Mouse (Mus musculus) G1E (cell line): Measurements from ENCODE around the gene Phyhipl. TPM values are rescaled to one million over a fixed set of nuclear protein-coding genes. Genes with fewer than 3 reads are reported as not detected.

Experiments used
- ATAC-seq: 2 replicates; pipeline ENCODE4 v1.8.0; 2016; ENCODE audit warnings: mild to moderate bottlenecking; ENCODE audit not compliant: insufficient number of reproducible peaks, poor library complexity, low FRiP score, severe bottlenecking; ENCODE audit errors: extremely low read depth
- DNase-seq: peaks from one replicate; pipeline ENCODE4 v3.0.0; 2012; ENCODE audit warnings: low spot score
- H3K27me3 ChIP-seq: 2 replicates; pipeline ENCODE4 v1.6.1; 2012; ENCODE audit warnings: mild to moderate bottlenecking, low read length, inconsistent platforms; ENCODE audit not compliant: insufficient read depth
- H3K36me3 ChIP-seq: replicated peaks from 2 replicates; pipeline ENCODE3; 2012; ENCODE audit warnings: mild to moderate bottlenecking, inconsistent platforms
- H3K4me1 ChIP-seq: 2 replicates; pipeline ENCODE4 v1.6.1; 2012; ENCODE audit warnings: low read depth, low read length, inconsistent platforms, mixed read lengths; ENCODE audit not compliant: insufficient read depth
- H3K4me3 ChIP-seq: 2 replicates; pipeline ENCODE4 v1.5.1; 2012; ENCODE audit warnings: low read depth, mild to moderate bottlenecking, inconsistent platforms, low read length, moderate library complexity, mixed read lengths
- H3K9me3 ChIP-seq: replicated peaks from 2 replicates; pipeline ENCODE4 v1.6.1; 2012; ENCODE audit warnings: inconsistent platforms
- CTCF ChIP-seq: IDR thresholded peaks from 2 replicates; pipeline ENCODE4 v1.5.1; 2012; ENCODE audit warnings: low read depth, low read length, inconsistent platforms, mixed read lengths
- GATA1 ChIP-seq: IDR thresholded peaks from 2 replicates; pipeline ENCODE4 v1.6.1; 2012; ENCODE audit warnings: borderline replicate concordance, low read length, inconsistent platforms, mixed read lengths
- GATA2 ChIP-seq: IDR thresholded peaks from 2 replicates; pipeline ENCODE4 v1.6.1; 2012; ENCODE audit warnings: low read depth, low read length, inconsistent platforms, borderline replicate concordance
- POLR2AphosphoS5 ChIP-seq: IDR thresholded peaks from 2 replicates; pipeline ENCODE4 v1.6.1; 2012; ENCODE audit warnings: low read depth, low read length, inconsistent platforms; ENCODE audit not compliant: insufficient replicate concordance
- TAL1 ChIP-seq: conservative IDR thresholded peaks from 2 replicates; pipeline ENCODE4 v1.6.1; 2012; ENCODE audit warnings: low read depth, low read length, inconsistent platforms, mixed read lengths
- polyA plus RNA-seq: library from polyadenylated mRNA; stranded (reverse); fragments of >175 nt; gene quantifications from 2 replicates; pipeline ENCODE4 v1.2.3, GENCODE M21; 2012
- total RNA-seq, 2 experiments: library from RNA; stranded (forward) in 1 of 2; stranded (reverse) in 1 of 2; fragments of 200-1000 nt in 1 of 2; fragments of >200 nt in 1 of 2; fragmentation: Nextera tagmentation in 1 of 2; gene quantifications; 2 replicates each; pipeline ENCODE4 v1.2.3; 2014 to 2017

Gene Phyhipl
- total and polyA plus RNA-seq, 3 experiments = 0.71 TPM; not detected in 2

DNA sequence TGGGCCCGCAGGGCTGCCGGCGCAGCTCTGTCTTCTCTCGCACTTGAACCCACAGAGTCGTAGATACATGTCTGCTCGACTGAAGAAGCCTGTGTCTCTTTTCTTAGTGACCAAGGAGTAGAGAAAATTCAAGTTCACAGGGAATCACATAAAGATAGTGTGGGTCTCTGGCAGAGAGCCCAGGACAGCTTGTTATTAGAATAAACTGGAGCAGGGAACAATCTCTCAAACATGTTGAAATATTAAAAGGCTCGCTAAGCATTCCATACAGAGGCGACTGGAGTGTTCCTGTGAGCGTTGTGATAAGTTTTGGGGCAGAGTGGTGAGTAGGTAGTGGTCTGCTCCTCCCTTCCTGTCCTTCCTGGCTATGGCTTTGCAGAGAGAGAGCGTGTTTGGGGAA lies 118.1 kb downstream of the Phyhipl start:
- Histone ChIP-seq H3K27me3 (no peaks in the 10 kb centered on the region), H3K36me3 (no peaks in the 10 kb centered on the region), H3K4me1 (no peaks in the 10 kb centered on the region), H3K4me3 (no peak overlapping the region), H3K9me3 (peaks cover 68% of the 10 kb centered on the region)
- no peak for TF ChIP-seq GATA2
- TF ChIP-seq GATA1 = no peak
- TF ChIP-seq CTCF = no peak
- TF ChIP-seq POLR2AphosphoS5 = no peak
- DNase-seq (no peak), ATAC-seq (no peak)

DNA sequence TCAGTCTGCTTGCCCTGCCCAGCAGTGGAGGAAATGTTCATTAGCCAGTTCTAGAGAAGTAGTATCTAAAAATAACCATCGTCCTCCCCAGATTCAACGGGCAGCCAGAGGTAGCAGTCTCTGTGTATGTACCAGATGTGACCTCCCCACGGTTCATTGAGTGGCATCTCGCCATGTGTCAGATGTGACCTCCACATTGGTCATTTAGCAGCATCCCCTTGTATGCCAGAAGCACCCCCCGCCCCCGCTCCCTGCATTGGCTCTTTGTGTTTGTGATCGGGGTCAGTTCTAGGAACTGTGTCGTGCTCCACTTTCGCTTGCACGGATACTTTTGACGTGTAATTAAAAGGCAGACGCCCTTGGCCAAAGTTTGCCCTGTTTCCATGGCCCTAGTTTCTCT lies 120.4 kb downstream of the Phyhipl start:
- ATAC-seq (no peak), DNase-seq (no peak)
- no peak for TF ChIP-seq POLR2AphosphoS5
- no peak for TF ChIP-seq GATA1
- TF ChIP-seq TAL1 = no peak
- no peak for TF ChIP-seq CTCF
- no peak for TF ChIP-seq GATA2
- H3K36me3 ChIP-seq = no peaks in the 10 kb centered on the region
- H3K4me3 ChIP-seq = no peak overlapping the region
- no peaks in the 10 kb centered on the region for H3K4me1 ChIP-seq
- peaks cover 60% of the 10 kb centered on the region for H3K9me3 ChIP-seq
- no peaks in the 10 kb centered on the region for H3K27me3 ChIP-seq

DNA sequence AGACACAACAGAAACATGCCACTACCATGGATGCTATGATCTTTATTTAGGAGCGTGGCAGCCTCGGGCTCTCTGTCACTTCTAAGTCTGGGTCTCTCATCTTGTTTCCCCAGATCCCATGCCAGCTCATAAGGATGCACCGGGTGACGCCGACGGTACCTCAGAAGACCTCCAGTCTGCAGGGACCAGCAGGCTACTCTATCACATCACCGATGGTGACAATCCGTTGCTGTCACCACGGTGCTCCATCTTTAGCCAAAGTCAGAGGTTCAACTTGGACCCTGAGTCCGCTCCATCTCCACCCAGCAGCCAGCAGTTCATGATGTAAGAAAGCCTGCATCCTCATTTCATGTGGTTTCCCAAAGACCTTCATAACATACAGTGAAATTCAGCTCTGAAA lies 121.2 kb downstream of the Phyhipl start:
- Histone ChIP-seq H3K4me1 (no peaks in the 10 kb centered on the region), H3K9me3 (peaks cover 67% of the 10 kb centered on the region), H3K36me3 (no peaks in the 10 kb centered on the region), H3K27me3 (no peaks in the 10 kb centered on the region), H3K4me3 (no peak overlapping the region)
- DNase-seq (no peak), ATAC-seq (no peak)
- TF ChIP-seq GATA1 = no peak
- no peak for TF ChIP-seq POLR2AphosphoS5
- TF ChIP-seq CTCF = no peak
- no peak for TF ChIP-seq TAL1

DNA sequence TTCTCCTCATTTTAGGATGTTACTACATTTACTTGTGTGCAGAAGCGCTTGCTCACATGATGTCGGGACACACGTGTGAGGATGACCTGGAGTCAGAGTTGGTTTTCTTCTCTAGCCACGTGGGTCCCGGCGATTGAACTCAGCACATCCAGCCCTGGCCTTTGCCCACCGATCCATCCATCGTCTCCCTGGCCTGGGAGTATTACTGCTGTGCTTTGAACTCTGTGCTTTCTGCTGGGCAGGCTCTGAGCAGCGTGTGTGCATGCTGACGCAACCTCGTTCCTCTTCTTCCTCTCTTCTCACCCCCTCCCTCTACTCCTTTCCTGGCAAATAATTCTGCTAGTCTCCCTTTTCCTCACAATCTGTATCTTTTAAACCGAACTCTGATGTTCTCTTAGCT lies 121.8 kb downstream of the Phyhipl start:
- Histone ChIP-seq H3K27me3 (no peaks in the 10 kb centered on the region), H3K9me3 (peaks cover 68% of the 10 kb centered on the region), H3K4me1 (no peaks in the 10 kb centered on the region), H3K36me3 (no peaks in the 10 kb centered on the region), H3K4me3 (no peak overlapping the region)
- TF ChIP-seq CTCF = no peak
- no peak for DNase-seq
- no peak for ATAC-seq

DNA sequence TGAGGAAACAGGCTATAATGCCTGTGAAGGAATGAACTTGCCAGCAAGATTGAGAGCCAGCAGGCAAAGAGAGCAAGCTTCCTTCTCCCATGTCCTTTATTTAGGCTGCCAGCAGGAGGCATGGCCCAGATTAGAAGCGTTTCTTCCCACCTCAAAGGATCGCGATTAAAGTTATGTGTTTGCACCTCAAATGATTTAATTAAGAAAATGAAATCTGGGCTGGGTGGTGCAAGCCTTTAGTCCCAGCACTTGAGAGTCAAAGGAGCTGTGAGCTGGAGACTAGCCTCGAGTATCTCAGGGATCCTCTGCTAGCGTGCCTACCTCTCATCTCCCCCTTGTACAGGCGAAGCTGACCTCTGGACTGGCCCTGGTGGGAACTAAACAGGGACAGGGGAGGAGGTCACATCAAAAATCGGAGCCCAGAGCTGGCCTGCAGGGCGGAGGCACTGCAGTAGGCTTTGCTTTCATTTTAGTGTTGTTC lies 122.4 kb downstream of the Phyhipl start:
- ATAC-seq = no peak
- no peaks in the 10 kb centered on the region for H3K36me3 ChIP-seq
- peaks cover 65% of the 10 kb centered on the region for H3K9me3 ChIP-seq
- no peak for DNase-seq
- no peaks in the 10 kb centered on the region for H3K27me3 ChIP-seq
- TF ChIP-seq POLR2AphosphoS5 (no peak), CTCF (no peak), GATA2 (no peak), GATA1 (no peak), TAL1 (no peak)
- H3K4me3 ChIP-seq = no peak overlapping the region
- no peaks in the 10 kb centered on the region for H3K4me1 ChIP-seq

DNA sequence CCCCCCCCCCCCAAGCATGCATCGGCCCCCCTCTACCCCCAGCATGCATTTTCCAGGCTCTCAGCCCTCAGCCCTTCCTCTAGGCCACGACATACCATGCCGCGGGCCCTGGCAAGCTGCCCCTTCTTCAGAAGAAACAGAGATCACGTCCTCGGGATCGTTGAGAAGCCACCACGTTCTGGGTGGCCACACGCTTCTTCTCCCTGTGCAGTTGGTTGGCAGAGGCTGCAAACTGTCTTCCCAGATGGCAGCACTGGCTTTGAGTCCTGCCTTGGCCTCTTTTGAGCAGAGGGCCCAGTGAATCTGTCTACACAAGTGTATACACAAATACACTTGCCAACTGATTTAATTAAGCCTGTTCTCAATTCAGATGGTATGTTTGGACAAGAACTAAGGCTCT lies 123.5 kb downstream of the Phyhipl start:
- peaks cover 66% of the 10 kb centered on the region for H3K9me3 ChIP-seq
- DNase-seq (no peak), ATAC-seq (no peak)
- no peak for TF ChIP-seq GATA2
- no peak for TF ChIP-seq GATA1
- TF ChIP-seq CTCF = no peak
- no peak for TF ChIP-seq TAL1
- TF ChIP-seq POLR2AphosphoS5 = no peak
- H3K4me3 ChIP-seq = no peak overlapping the region
- H3K4me1 ChIP-seq = no peaks in the 10 kb centered on the region
- no peaks in the 10 kb centered on the region for H3K27me3 ChIP-seq
- no peaks in the 10 kb centered on the region for H3K36me3 ChIP-seq

DNA sequence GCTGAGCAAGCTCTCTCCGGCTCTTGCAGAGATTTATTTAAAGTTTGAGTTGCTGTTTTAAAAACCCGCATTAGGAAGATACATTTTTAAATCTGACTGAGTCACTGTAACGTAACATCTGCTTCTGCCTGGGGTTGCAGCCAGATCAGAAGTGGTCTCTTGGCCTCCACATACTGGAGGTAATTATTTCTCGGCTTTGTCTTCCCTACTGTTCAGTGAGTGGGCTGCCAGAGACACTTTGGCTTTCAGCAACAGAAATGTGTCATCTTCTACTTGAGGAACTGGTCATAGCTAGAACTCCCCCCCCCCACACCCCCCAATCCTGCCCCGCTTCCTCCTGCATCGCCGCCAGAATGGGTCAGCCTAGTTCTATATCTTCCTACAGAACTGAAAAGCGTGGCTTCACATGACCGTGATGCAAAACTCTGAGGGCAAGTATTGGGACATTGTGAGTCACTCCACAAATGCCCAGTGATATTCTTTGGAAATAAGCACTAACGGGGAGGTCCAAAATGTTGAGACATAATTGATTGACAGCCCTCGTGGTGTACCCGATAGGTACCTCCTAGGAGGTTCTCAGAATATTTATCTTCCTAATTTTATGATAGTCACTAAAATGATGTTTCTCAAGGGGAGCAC lies 125.5 kb downstream of the Phyhipl start:
- no peaks in the 10 kb centered on the region for H3K36me3 ChIP-seq
- no peaks in the 10 kb centered on the region for H3K27me3 ChIP-seq
- no peak for TF ChIP-seq GATA1
- TF ChIP-seq GATA2 = no peak
- no peak for TF ChIP-seq POLR2AphosphoS5
- no peak for TF ChIP-seq TAL1
- no peak for TF ChIP-seq CTCF
- DNase-seq = no peak
- H3K4me1 ChIP-seq = no peaks in the 10 kb centered on the region
- ATAC-seq = no peak
- H3K9me3 ChIP-seq = peaks cover 58% of the 10 kb centered on the region
- H3K4me3 ChIP-seq = no peak overlapping the region
